Mouse (Mus musculus): ENCODE measurements around the gene Arl4d. TPM values are rescaled to one million over a fixed set of nuclear protein-coding genes. Genes with fewer than 3 reads are reported as not detected.

The Arl4d gene
- total and polyA plus RNA-seq, 3 experiments = 0.59 to 1.2 (median 0.81) TPM

DNA sequence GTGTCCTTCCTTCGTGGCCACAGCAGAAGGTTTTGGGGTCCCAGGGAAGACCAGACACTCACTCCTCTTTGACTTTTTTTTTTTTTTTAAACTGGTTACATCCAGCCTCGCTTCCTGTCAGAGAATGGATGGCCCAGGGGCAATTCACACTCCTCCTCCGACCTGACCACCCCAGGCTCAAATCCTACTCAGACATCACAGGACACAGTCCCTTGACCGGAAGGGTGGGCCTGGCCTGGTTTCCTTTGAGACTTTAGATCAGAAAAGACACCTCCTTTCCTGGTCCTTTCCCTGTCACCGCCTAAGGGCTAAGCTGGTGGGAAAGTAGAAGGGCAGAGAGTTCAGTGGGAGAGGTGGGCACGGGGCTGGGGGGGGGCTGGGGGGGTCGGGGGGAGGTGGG is 14.6 kb downstream of the Arl4d start:
- H3K27ac ChIP-seq (ENCODE audit: insufficient read depth, low read depth) = no peak overlapping the region
- H3K36me3 ChIP-seq (replicated peaks in 1 of 2; ENCODE audit: control insufficient read depth in 1 of 2, insufficient read depth in 1 of 2, low read length in 1 of 2) = no peaks in the 10 kb centered on the region
- peaks cover 18% of the 10 kb centered on the region for H3K27me3 ChIP-seq (replicated peaks)
- H3K4me3 ChIP-seq (replicated peaks in 1 of 3; ENCODE audit: low read depth in 2 of 3, low read length in 2 of 3, poor library complexity in 1 of 3) = no peak overlapping the region
- DNase-seq (ENCODE audit: extremely low read depth) = no peak
- TF ChIP-seq ZC3H11A (IDR thresholded peaks at IDR 0.05; ENCODE audit: low read depth, low read length) = no peak
- no peak for TF ChIP-seq ETS1 (conservative IDR thresholded peaks at IDR 0.05; ENCODE audit: low read depth, low read length)
- no peak for TF ChIP-seq UBTF (IDR thresholded peaks at IDR 0.05; ENCODE audit: low read depth, low read length)
- TF ChIP-seq NELFE (IDR thresholded peaks at IDR 0.05; ENCODE audit: low read depth, low read length) = no peak
- TF ChIP-seq GABPA (IDR thresholded peaks at IDR 0.05; ENCODE audit: insufficient replicate concordance, low read depth, low read length) = no peak
- TF ChIP-seq POLR2AphosphoS2 (IDR thresholded peaks at IDR 0.05; ENCODE audit: low read depth, low read length) = no peak
- peaks cover 4 to 12% of the 10 kb centered on the region in 2 experiments; a peak in 3 of 4 replicates for H3K4me1 ChIP-seq (ENCODE audit: control insufficient read depth in 1 of 2, insufficient read depth in 2 of 2)
- no peaks in the 10 kb centered on the region for H3K79me2 ChIP-seq (replicated peaks; ENCODE audit: control insufficient read depth, extremely low read depth, insufficient read depth, poor library complexity, severe bottlenecking)
- no peak overlapping the region for H3K4me2 ChIP-seq (ENCODE audit: insufficient read depth, low read depth, poor library complexity, severe bottlenecking)
- dilution Hi-C loops (cut with MboI; ENCODE audit: extremely low pct_ligation_motif_present, extremely low pct_unique_long_range_greater_than_20kb, low sequenced_read_pairs) (no loop called here), in situ Hi-C loops (cut with MboI; ENCODE audit: low pct_ligation_motif_present, low pct_unique_long_range_greater_than_20kb, low sequenced_read_pairs) (no loop called here)
- H3K9ac ChIP-seq (ENCODE audit: insufficient read depth, low read depth) = no peak overlapping the region
- H3K9me3 ChIP-seq (replicated peaks; ENCODE audit: low read length) = no peaks in the 10 kb centered on the region

DNA sequence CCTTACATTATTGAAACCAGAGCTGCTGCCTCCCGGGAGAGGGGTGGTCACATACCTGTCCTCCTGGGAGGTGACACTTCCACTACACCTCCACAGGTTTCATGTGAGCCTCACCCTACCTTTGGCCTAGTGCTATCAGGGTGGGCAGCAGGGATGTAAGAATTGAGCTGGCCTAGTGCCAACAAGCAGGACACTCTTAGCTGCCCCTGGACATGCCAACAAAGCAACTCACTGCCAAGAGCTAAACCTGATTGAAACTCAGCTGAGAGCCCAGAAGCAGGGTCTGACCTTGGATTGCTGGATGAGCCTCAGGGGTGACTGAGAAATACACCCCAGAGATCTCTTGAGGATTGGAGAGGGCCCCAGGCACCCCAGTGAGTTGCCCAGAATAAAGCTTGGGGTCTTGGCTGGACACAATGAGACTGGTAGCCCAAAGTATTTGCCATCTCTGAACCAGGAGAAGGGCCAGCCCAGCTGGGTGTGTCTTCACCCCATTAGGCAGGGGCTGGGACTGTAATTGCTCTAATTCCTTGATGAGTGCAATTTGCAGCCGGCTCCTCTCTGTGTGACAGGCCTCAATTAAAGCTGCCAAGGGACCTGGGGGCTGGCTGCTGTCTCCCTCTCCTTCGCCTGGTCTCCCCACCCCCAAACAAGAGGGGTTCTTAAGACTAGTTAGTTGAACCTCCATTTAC is 15.4 kb downstream of the Arl4d start:
- no peaks in the 10 kb centered on the region for H3K79me2 ChIP-seq (replicated peaks; ENCODE audit: control insufficient read depth, extremely low read depth, insufficient read depth, poor library complexity, severe bottlenecking)
- dilution Hi-C loops (cut with MboI; ENCODE audit: extremely low pct_ligation_motif_present, extremely low pct_unique_long_range_greater_than_20kb, low sequenced_read_pairs) (no loop called here), in situ Hi-C loops (cut with MboI; ENCODE audit: low pct_ligation_motif_present, low pct_unique_long_range_greater_than_20kb, low sequenced_read_pairs) (no loop called here)
- TF ChIP-seq CTCF (conservative IDR thresholded peaks at IDR 0.05 in 1 of 2, IDR thresholded peaks at IDR 0.05 in 1 of 2; ENCODE audit: low read depth in 2 of 2, low read length in 2 of 2) (no peak), TBP (conservative IDR thresholded peaks at IDR 0.05; ENCODE audit: low read depth, low read length) (no peak)
- H3K4me3 ChIP-seq (replicated peaks in 1 of 3; ENCODE audit: low read depth in 2 of 3, low read length in 2 of 3, poor library complexity in 1 of 3) = no peak overlapping the region
- no peak overlapping the region for H3K9ac ChIP-seq (ENCODE audit: insufficient read depth, low read depth)
- DNase-seq (ENCODE audit: extremely low read depth) = no peak
- no peaks in the 10 kb centered on the region for H3K9me3 ChIP-seq (replicated peaks; ENCODE audit: low read length)
- peaks cover 4 to 12% of the 10 kb centered on the region in 2 experiments; a peak in 3 of 4 replicates for H3K4me1 ChIP-seq (ENCODE audit: control insufficient read depth in 1 of 2, insufficient read depth in 2 of 2)
- no peak overlapping the region for H3K4me2 ChIP-seq (ENCODE audit: insufficient read depth, low read depth, poor library complexity, severe bottlenecking)
- H3K27ac ChIP-seq (ENCODE audit: insufficient read depth, low read depth) = no peak overlapping the region
- no peaks in the 10 kb centered on the region for H3K36me3 ChIP-seq (replicated peaks in 1 of 2; ENCODE audit: control insufficient read depth in 1 of 2, insufficient read depth in 1 of 2, low read length in 1 of 2)
- H3K27me3 ChIP-seq (replicated peaks) = peaks cover 18% of the 10 kb centered on the region

DNA sequence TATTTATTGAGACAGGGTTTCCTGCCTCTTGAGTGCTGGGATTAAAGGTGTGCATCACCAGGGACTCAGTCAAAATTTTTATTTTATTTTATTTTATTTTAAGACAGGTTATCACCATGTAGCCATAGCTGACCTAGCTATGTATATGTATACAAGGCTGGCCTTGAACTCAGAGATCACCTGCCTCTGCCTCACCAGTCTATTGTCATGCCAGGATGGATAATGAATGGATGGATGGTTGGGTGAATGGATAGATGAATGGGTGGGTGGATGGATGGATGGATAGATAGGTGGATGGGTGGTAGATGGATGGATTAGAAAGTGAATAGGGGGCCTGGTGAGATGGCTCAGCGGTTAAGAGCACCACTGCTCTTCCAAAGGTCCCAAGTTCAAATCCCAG is 16.6 kb downstream of the Arl4d start:
- H3K27ac ChIP-seq (ENCODE audit: insufficient read depth, low read depth) = no peak overlapping the region
- in situ Hi-C loops (cut with MboI; ENCODE audit: low pct_ligation_motif_present, low pct_unique_long_range_greater_than_20kb, low sequenced_read_pairs) = no loop called here
- no peak for DNase-seq (ENCODE audit: extremely low read depth)

More for the DNA sequence above, 16.6 kb downstream of the Arl4d start:
- Histone ChIP-seq H3K4me3 (replicated peaks in 1 of 3; ENCODE audit: low read depth in 2 of 3, low read length in 2 of 3, poor library complexity in 1 of 3) (no peak overlapping the region), H3K4me1 (ENCODE audit: control insufficient read depth in 1 of 2, insufficient read depth in 2 of 2) (peaks cover 4 to 12% of the 10 kb centered on the region in 2 experiments; a peak in 3 of 4 replicates), H3K79me2 (replicated peaks; ENCODE audit: control insufficient read depth, extremely low read depth, insufficient read depth, poor library complexity, severe bottlenecking) (no peaks in the 10 kb centered on the region), H3K27me3 (replicated peaks) (peaks cover 18% of the 10 kb centered on the region), H3K9ac (ENCODE audit: insufficient read depth, low read depth) (no peak overlapping the region), H3K36me3 (replicated peaks in 1 of 2; ENCODE audit: control insufficient read depth in 1 of 2, insufficient read depth in 1 of 2, low read length in 1 of 2) (no peaks in the 10 kb centered on the region), H3K9me3 (replicated peaks; ENCODE audit: low read length) (no peaks in the 10 kb centered on the region), H3K4me2 (ENCODE audit: insufficient read depth, low read depth, poor library complexity, severe bottlenecking) (no peak overlapping the region)
- TF ChIP-seq CHD1 (IDR thresholded peaks at IDR 0.05; ENCODE audit: low read depth, low read length) (no peak), USF1 (IDR thresholded peaks at IDR 0.05; ENCODE audit: low read depth, low read length) (no peak), KAT2A (IDR thresholded peaks at IDR 0.05; ENCODE audit: insufficient replicate concordance, low read length) (no peak), ZKSCAN1 (IDR thresholded peaks at IDR 0.05; ENCODE audit: borderline replicate concordance, low read depth, low read length) (no peak), MAZ (IDR thresholded peaks at IDR 0.05; ENCODE audit: low read depth, low read length) (no peak), HCFC1 (IDR thresholded peaks at IDR 0.05; ENCODE audit: low read depth, low read length) (no peak), CHD2 (IDR thresholded peaks at IDR 0.05; ENCODE audit: low read length) (no peak), BHLHE40 (IDR thresholded peaks at IDR 0.05; ENCODE audit: low read depth, low read length) (no peak), MAFK (IDR thresholded peaks at IDR 0.05; ENCODE audit: insufficient replicate concordance, low read length) (no peak), JUN (IDR thresholded peaks at IDR 0.05; ENCODE audit: insufficient read depth, low read depth, low read length) (no peak), USF2 (conservative IDR thresholded peaks at IDR 0.05; ENCODE audit: low read depth, low read length) (no peak), MAX (IDR thresholded peaks at IDR 0.05; ENCODE audit: low read length) (no peak)
- dilution Hi-C loops (cut with MboI; ENCODE audit: extremely low pct_ligation_motif_present, extremely low pct_unique_long_range_greater_than_20kb, low sequenced_read_pairs) = no loop called here

All from CH12.LX (cell line).